ENCODE assay signal across 9 mouse cellular contexts in the genomic region with DNA sequence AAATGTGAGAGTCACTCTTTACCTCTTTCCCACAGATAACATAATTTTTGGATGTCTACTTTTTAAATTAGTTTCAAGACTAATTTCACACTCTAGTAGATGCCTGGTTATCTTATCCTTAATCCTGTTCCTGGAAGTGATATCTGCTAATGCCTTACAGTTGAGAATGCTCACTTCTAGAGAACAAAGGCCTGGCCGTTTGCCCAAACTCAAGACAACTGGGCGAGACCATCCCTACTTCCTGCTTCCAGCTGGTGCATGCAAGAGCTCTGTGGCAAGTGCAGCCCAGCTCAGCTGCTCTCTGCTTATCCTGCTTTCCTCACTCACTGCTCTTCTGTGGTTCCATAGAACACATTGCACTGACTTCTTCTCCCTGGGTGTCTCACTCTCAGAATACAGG. TPM values are rescaled to one million over a fixed set of nuclear protein-coding genes. Genes with fewer than 3 reads are reported as not detected.
DNase-seq lines count a peak whose midpoint lies in the region; ATAC-seq and TF ChIP-seq lines count a peak whose summit lies in the region.
"Had no signal": no experiment of that assay in that cellular context is flagged by ENCODE, and none has a peak within 500 bp of the region (broad histone marks: within the 10 kb centered on the region; RNA-seq: fewer than 3 reads in every experiment).

No protein-coding gene starts in this region.

- peak; percentile 49; the same call in 1 of the 2 replicates for ATAC-seq in heart, postnatal 0 days (ENCODE audit: insufficient read depth, low read depth)
- peak; percentile 92 for ATAC-seq in megakaryocyte progenitor cell, adult 5-6 weeks (replicated peaks; ENCODE audit: poor library complexity)

- no peaks in the 10 kb centered on the region for H3K4me1 ChIP-seq in heart, postnatal 0 days (ENCODE audit: control insufficient read depth, insufficient read depth)

- no peak overlapping the region for H3K27ac ChIP-seq in heart, postnatal 0 days (ENCODE audit: low read depth)

- H3K27me3 ChIP-seq in heart, postnatal 0 days (ENCODE audit: control insufficient read depth, insufficient read depth, low read length), result no peaks in the 10 kb centered on the region

- DNase-seq in heart, adult 18-20 months, result peak; percentile 41 to 62
- DNase-seq in heart, adult 8-10 months (ENCODE audit: low spot score), result no peak
- peak; percentile 46 for DNase-seq in retina, postnatal 1 day
- DNase-seq in retina, embryonic 14.5 days (ENCODE audit: low spot score), result no peak
- peak; percentile 19 for DNase-seq in heart, postnatal 0 days (ENCODE audit: low spot score)
- no peak for DNase-seq in layer of hippocampus, postnatal 25 days (ENCODE audit: extremely low spot score in 1 of 2, low spot score in 1 of 2)
- DNase-seq in left cerebral cortex, adult 18-20 months (ENCODE audit: low spot score in 2 of 2), result no peak

- H3K4me2 ChIP-seq in heart, postnatal 0 days (ENCODE audit: low read depth, low read length), result no peak overlapping the region

- no peaks in the 10 kb centered on the region for H3K9me3 ChIP-seq in heart, postnatal 0 days (replicated peaks; ENCODE audit: control insufficient read depth, low read length)

- no peak for TF ChIP-seq CTCF in heart, postnatal 0 days (IDR thresholded peaks at IDR 0.05; ENCODE audit: low read depth)

- TF ChIP-seq EP300 in heart, postnatal 0 days (IDR thresholded peaks at IDR 0.05; ENCODE audit: low read depth), result no peak

- 8% methylated on average over 2 of the region's 2 CpGs for WGBS in heart, postnatal 0 days

- H3K4me3 ChIP-seq in heart, postnatal 0 days (ENCODE audit: low read depth, low read length), result no peak overlapping the region

- no peak overlapping the region for H3K9ac ChIP-seq in heart, postnatal 0 days (replicated peaks; ENCODE audit: low read depth, low read length)

- H3K36me3 ChIP-seq in heart, postnatal 0 days (replicated peaks; ENCODE audit: control insufficient read depth, insufficient read depth, low read length), result no peaks in the 10 kb centered on the region

RNA-seq across cellular contexts. Expression of a gene that starts 14.2 kb away (rescaled TPM):
- total RNA-seq in heart, adult 18-20 months (2021), result under 1 TPM in 1 of 2 experiments, not detected in 1; 0.13 TPM
- under 1 TPM; 0.17 to 0.38 (median 0.28) TPM for total RNA-seq in heart, adult 8-10 months (2022)
- 0.93 TPM in 1 of 2 replicates, not detected in the other for total RNA-seq in heart, postnatal 0 days (2014; rRNA removed; ENCODE audit: low replicate concordance)
- polyA plus RNA-seq in heart, postnatal 0 days (2015; fragmentation: Nextera tagmentation; extraction: Ambion mirVana), result 0.73 and 0.86 TPM in 2 replicates
- total RNA-seq in megakaryocyte progenitor cell, adult 5-6 weeks (2015), result not detected in 2 replicates
- not detected in 2 replicates for total RNA-seq in megakaryocyte progenitor cell, adult 5-6 weeks (2017)
- total RNA-seq in layer of hippocampus, postnatal 25 days (2021), result under 1 TPM in 1 of 2 experiments, not detected in 1; 0.12 TPM
- not detected for total RNA-seq in left cerebral cortex, adult 18-20 months (2021)
- polyA plus RNA-seq: stomach, embryonic 14.5 days had no signal

RNA-seq across cellular contexts. Expression of a gene that starts 49.9 kb away (rescaled TPM):
- 10 to 100 TPM; 56.5 to 63.3 TPM for total RNA-seq in heart, adult 18-20 months (2021)
- total RNA-seq in heart, adult 8-10 months (2022), result 10 to 100 TPM; 50.2 to 54.8 (median 52.3) TPM
- total RNA-seq in heart, postnatal 0 days (2014; rRNA removed; ENCODE audit: low replicate concordance), result 42.1 and 46.8 TPM in 2 replicates
- 27.0 and 27.8 TPM in 2 replicates for polyA plus RNA-seq in heart, postnatal 0 days (2015; fragmentation: Nextera tagmentation; extraction: Ambion mirVana)
- 39.7 and 45.1 TPM in 2 replicates for total RNA-seq in megakaryocyte progenitor cell, adult 5-6 weeks (2015)
- 54.6 and 55.7 TPM in 2 replicates for total RNA-seq in megakaryocyte progenitor cell, adult 5-6 weeks (2017)
- 100 to 1,000 TPM; 143 to 145 TPM for total RNA-seq in layer of hippocampus, postnatal 25 days (2021)
- 100 to 1,000 TPM; 178 to 183 TPM for total RNA-seq in left cerebral cortex, adult 18-20 months (2021)

Comparison
In these comparisons a context has a peak if more than half of its experiments do, and no peak if none do; other contexts are left out.
1. DNase-seq: peak in heart, adult 18-20 months (2 of 2), retina, postnatal 1 day (single experiment) and heart, postnatal 0 days (single experiment); none in heart, adult 8-10 months (single experiment), retina, embryonic 14.5 days (single experiment), layer of hippocampus, postnatal 25 days (0 of 2) and left cerebral cortex, adult 18-20 months (0 of 2).